In the genomic region with DNA sequence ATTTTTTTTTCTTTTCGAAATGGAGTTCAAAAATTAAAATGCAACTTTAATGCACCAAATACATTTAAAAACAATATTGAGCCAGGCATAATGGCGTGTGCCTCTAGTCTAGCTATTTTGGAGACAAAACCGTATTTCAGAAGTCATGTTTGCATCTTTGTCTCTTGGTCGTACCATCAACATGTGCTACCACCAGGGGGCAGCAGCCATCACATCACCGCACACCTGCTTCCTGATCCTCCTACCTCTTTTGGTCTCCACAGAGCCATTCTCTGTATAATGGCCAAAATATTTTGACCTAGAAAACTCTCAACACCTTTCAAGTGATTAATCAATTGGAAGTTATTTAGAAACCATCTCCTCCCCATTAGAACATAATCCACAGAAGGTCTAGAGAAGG, we compare ENCODE assay signal across 8 mouse cellular contexts.
DNase-seq lines count a peak whose midpoint lies in the region; ATAC-seq and TF ChIP-seq lines count a peak whose summit lies in the region.

No protein-coding gene starts in this region.

- no peak overlapping the region for H3K4me2 ChIP-seq in midbrain, embryonic 13.5 days (replicated peaks)

- H3K4me1 ChIP-seq in midbrain, embryonic 10.5 days: no peaks in the 10 kb centered on the region
- peaks cover 3% of the 10 kb centered on the region; the same call in 1 of the 2 replicates for H3K4me1 ChIP-seq in midbrain, embryonic 13.5 days (replicated peaks)
- no peaks in the 10 kb centered on the region for H3K4me1 ChIP-seq in kidney, adult 2 months (ENCODE audit: control insufficient read depth, insufficient read depth, low read length)
- H3K4me1 ChIP-seq in limb, embryonic 10.5 days: no peaks in the 10 kb centered on the region

- no peaks in the 10 kb centered on the region for H3K9me3 ChIP-seq in midbrain, embryonic 10.5 days (replicated peaks)
- H3K9me3 ChIP-seq in midbrain, embryonic 13.5 days: no peaks in the 10 kb centered on the region
- H3K9me3 ChIP-seq in limb, embryonic 10.5 days (replicated peaks): no peaks in the 10 kb centered on the region

- WGBS in midbrain, embryonic 10.5 days: 25% methylated on average over 5 of the region's 5 CpGs
- 26% methylated on average over 5 of the region's 5 CpGs for WGBS in midbrain, embryonic 13.5 days
- 13% methylated on average over 5 of the region's 5 CpGs for WGBS in kidney, adult 2 months
- 25% methylated on average over 5 of the region's 5 CpGs for WGBS in limb, embryonic 10.5 days

- no peak for ATAC-seq in midbrain, embryonic 13.5 days

- H3K27ac ChIP-seq in midbrain, embryonic 10.5 days (replicated peaks): no peak overlapping the region
- H3K27ac ChIP-seq in midbrain, embryonic 13.5 days: no peak overlapping the region
- no peak overlapping the region for H3K27ac ChIP-seq in kidney, adult 2 months (ENCODE audit: insufficient read depth, low read depth, low read length)
- H3K27ac ChIP-seq in limb, embryonic 10.5 days: no peak overlapping the region

- TF ChIP-seq CTCF in kidney, adult 2 months (conservative IDR thresholded peaks at IDR 0.05; ENCODE audit: insufficient read depth, insufficient read length, low read depth, low read length): peak; percentile 90

- H3K9ac ChIP-seq in midbrain, embryonic 13.5 days (replicated peaks): no peak overlapping the region

- H3K27me3 ChIP-seq in midbrain, embryonic 10.5 days (ENCODE audit: low read depth, poor library complexity, severe bottlenecking): no peaks in the 10 kb centered on the region
- no peaks in the 10 kb centered on the region for H3K27me3 ChIP-seq in midbrain, embryonic 13.5 days
- H3K27me3 ChIP-seq in kidney, adult 2 months (replicated peaks; ENCODE audit: control insufficient read depth, insufficient read depth, low read length): no peaks in the 10 kb centered on the region; the same call in 1 of the 2 replicates
- no peaks in the 10 kb centered on the region for H3K27me3 ChIP-seq in limb, embryonic 10.5 days (ENCODE audit: low read depth, poor library complexity, severe bottlenecking)

- no peaks in the 10 kb centered on the region for H3K36me3 ChIP-seq in midbrain, embryonic 10.5 days
- H3K36me3 ChIP-seq in midbrain, embryonic 13.5 days: no peaks in the 10 kb centered on the region
- no peaks in the 10 kb centered on the region for H3K36me3 ChIP-seq in kidney, adult 2 months (ENCODE audit: control insufficient read depth, insufficient read depth, low read length)
- H3K36me3 ChIP-seq in limb, embryonic 10.5 days: no peaks in the 10 kb centered on the region

- DNase-seq in midbrain, embryonic 10.5 days (ENCODE audit: low spot score): peak; percentile 59
- peak; percentile 53 for DNase-seq in adrenal gland, adult 2 months
- DNase-seq in embryo, embryonic 11 days: peak; percentile 67
- DNase-seq in kidney, adult 2 months: peak; percentile 63
- peak; percentile 77 for DNase-seq in limb, embryonic 10.5 days (ENCODE audit: low spot score)
- peak; percentile 71 for DNase-seq in retina, postnatal 1 day
- DNase-seq in urinary bladder, postnatal 4 days (ENCODE audit: low spot score in 2 of 2): peak; percentile 20 to 69

- no peak for TF ChIP-seq POLR2A in kidney, adult 2 months (IDR thresholded peaks at IDR 0.05; ENCODE audit: low read depth, low read length)

- H3K4me3 ChIP-seq in midbrain, embryonic 10.5 days: no peak overlapping the region
- H3K4me3 ChIP-seq in midbrain, embryonic 13.5 days (replicated peaks): no peak overlapping the region
- no peak overlapping the region for H3K4me3 ChIP-seq in kidney, adult 2 months (ENCODE audit: insufficient read depth, low read depth, low read length)
- no peak overlapping the region for H3K4me3 ChIP-seq in limb, embryonic 10.5 days
